Mouse (Mus musculus): ENCODE measurements around the gene Mta2. TPM values are rescaled to one million over a fixed set of nuclear protein-coding genes. Genes with fewer than 3 reads are reported as not detected.

The Mta2 gene
- polyA plus RNA-seq, 1 experiment from 2014 or later, result 139 TPM

- no peak for ATAC-seq
- peak overlapping the region; percentile 83 for H3K4me2 ChIP-seq (replicated peaks)
- H3K9me3 ChIP-seq, result no peaks in the 10 kb centered on the region
- peaks cover 20% of the 10 kb centered on the region for H3K4me1 ChIP-seq (replicated peaks)
- no peak overlapping the region for H3K27ac ChIP-seq
- 81% methylated on average over 7 of the region's 7 CpGs for WGBS
- peak overlapping the region; percentile 88 for H3K4me3 ChIP-seq (replicated peaks)
- no peaks in the 10 kb centered on the region for H3K27me3 ChIP-seq (replicated peaks)
- H3K9ac ChIP-seq, result peak overlapping the region; percentile 88; the same call in 1 of the 2 replicates
- peaks cover 6% of the 10 kb centered on the region; the same call in 1 of the 2 replicates for H3K36me3 ChIP-seq
Observed at GRCm38 (mm10) chr19:8930771-8931170, 10.9 kb upstream of the Mta2 start.

GRCm38 (mm10) chr19:8936736-8937135, 4.9 kb upstream of the Mta2 start:
- peaks cover 8% of the 10 kb centered on the region; the same call in 1 of the 2 replicates for H3K36me3 ChIP-seq

GRCm38 (mm10) chr19:8940526-8941133, 1.0 kb upstream of the Mta2 start:
- H3K9me3 ChIP-seq, result no peaks in the 10 kb centered on the region
- no peak overlapping the region for H3K4me3 ChIP-seq (replicated peaks)
- no peak for ATAC-seq
- peak overlapping the region; percentile 69; the same call in 1 of the 2 replicates for H3K4me2 ChIP-seq (replicated peaks)
- no peaks in the 10 kb centered on the region for H3K27me3 ChIP-seq (replicated peaks)
- WGBS, result 80% methylated on average over 15 of the region's 15 CpGs
- peaks cover 29% of the 10 kb centered on the region for H3K4me1 ChIP-seq (replicated peaks)
- peaks cover 6% of the 10 kb centered on the region for H3K36me3 ChIP-seq
- H3K27ac ChIP-seq, result 0 out of 2 replicates have a peak overlapping the region, but pooled peaks have one; percentile 81
- H3K9ac ChIP-seq, result 0 out of 2 replicates have a peak overlapping the region, but pooled peaks have one; percentile 21

More at GRCm38 (mm10) chr19:8936736-8937135, 4.9 kb upstream of the Mta2 start:
- Histone ChIP-seq H3K4me2 (replicated peaks) (no peak overlapping the region), H3K27me3 (replicated peaks) (no peaks in the 10 kb centered on the region), H3K4me1 (replicated peaks) (peaks cover 11% of the 10 kb centered on the region), H3K4me3 (replicated peaks) (no peak overlapping the region), H3K9me3 (no peaks in the 10 kb centered on the region), H3K9ac (no peak overlapping the region), H3K27ac (no peak overlapping the region)
- ATAC-seq, result no peak
- WGBS, result 74% methylated on average over 2 of the region's 2 CpGs

GRCm38 (mm10) chr19:8941136-8941514, 550 bp upstream of the Mta2 start:
- H3K4me1 ChIP-seq (replicated peaks), result peaks cover 29% of the 10 kb centered on the region
- peak overlapping the region; percentile 96 for H3K4me3 ChIP-seq (replicated peaks)
- WGBS, result 33% methylated on average over 10 of the region's 10 CpGs
- H3K36me3 ChIP-seq, result peaks cover 11% of the 10 kb centered on the region
- H3K27me3 ChIP-seq (replicated peaks), result no peaks in the 10 kb centered on the region
- H3K27ac ChIP-seq, result peak overlapping the region; percentile 81
- peak overlapping the region; percentile 69 for H3K4me2 ChIP-seq (replicated peaks)
- ATAC-seq, result peak; percentile 21; the same call in 1 of the 2 replicates
- no peaks in the 10 kb centered on the region for H3K9me3 ChIP-seq
- peak overlapping the region; percentile 58 for H3K9ac ChIP-seq

GRCm38 (mm10) chr19:8942276-8942964, 745 bp downstream of the Mta2 start:
- peak overlapping the region; percentile 99 for H3K27ac ChIP-seq
- H3K9ac ChIP-seq, result peak overlapping the region; percentile 99
- no peaks in the 10 kb centered on the region for H3K9me3 ChIP-seq
- peak; percentile 71 for ATAC-seq
- H3K4me1 ChIP-seq (replicated peaks), result peaks cover 29% of the 10 kb centered on the region
- 0% methylated on average over 46 of the region's 46 CpGs for WGBS
- peak overlapping the region; percentile 96 for H3K4me3 ChIP-seq (replicated peaks)
- peaks cover 21% of the 10 kb centered on the region for H3K36me3 ChIP-seq
- no peaks in the 10 kb centered on the region for H3K27me3 ChIP-seq (replicated peaks)
- H3K4me2 ChIP-seq (replicated peaks), result peak overlapping the region; percentile 69

GRCm38 (mm10) chr19:8943047-8943446, 1.4 kb downstream of the Mta2 start:
- Histone ChIP-seq H3K27me3 (replicated peaks) (no peaks in the 10 kb centered on the region), H3K36me3 (peaks cover 25% of the 10 kb centered on the region), H3K9ac (peak overlapping the region; percentile 99), H3K4me3 (replicated peaks) (peak overlapping the region; percentile 96), H3K4me1 (replicated peaks) (peaks cover 29% of the 10 kb centered on the region), H3K27ac (no peak overlapping the region), H3K9me3 (no peaks in the 10 kb centered on the region), H3K4me2 (replicated peaks) (peak overlapping the region; percentile 69)
- no peak for ATAC-seq
- 53% methylated on average over 2 of the region's 2 CpGs for WGBS

DNA sequence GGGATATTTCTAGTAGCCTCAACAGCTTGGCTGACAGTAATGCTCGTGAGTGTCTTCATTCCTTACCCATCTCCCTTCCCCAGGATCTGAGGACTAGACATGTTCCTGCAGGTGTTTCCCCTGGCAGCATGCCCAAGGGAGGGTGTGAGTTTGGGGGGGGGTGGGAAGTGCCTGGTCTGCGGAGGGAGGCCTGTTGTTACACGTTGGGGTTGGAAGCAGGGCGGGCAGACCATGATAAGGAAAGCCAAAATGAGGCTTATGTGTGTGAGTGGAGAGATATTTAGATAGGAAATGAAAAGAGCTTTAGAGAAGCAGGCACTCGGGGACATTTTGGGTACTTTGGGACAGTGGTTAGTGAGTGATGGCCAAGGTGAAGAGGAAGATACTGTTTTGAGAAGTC, 2.4 kb downstream of the Mta2 start:
- Histone ChIP-seq H3K9me3 (no peaks in the 10 kb centered on the region), H3K27ac (peak overlapping the region; percentile 19; the same call in 1 of the 2 replicates), H3K4me3 (replicated peaks) (peak overlapping the region; percentile 96), H3K9ac (0 out of 2 replicates have a peak overlapping the region, but pooled peaks have one; percentile 15), H3K27me3 (replicated peaks) (no peaks in the 10 kb centered on the region), H3K36me3 (peaks cover 35% of the 10 kb centered on the region), H3K4me2 (replicated peaks) (peak overlapping the region; percentile 69), H3K4me1 (replicated peaks) (peaks cover 29% of the 10 kb centered on the region)
- ATAC-seq, result no peak
- WGBS, result 23% methylated on average over 5 of the region's 5 CpGs

- H3K9me3 ChIP-seq, result no peaks in the 10 kb centered on the region
- no peaks in the 10 kb centered on the region for H3K27me3 ChIP-seq (replicated peaks)
- H3K36me3 ChIP-seq, result peaks cover 38% of the 10 kb centered on the region
- peak overlapping the region; percentile 26 for H3K9ac ChIP-seq
- WGBS, result 21% methylated on average over 5 of the region's 5 CpGs
- H3K4me3 ChIP-seq (replicated peaks), result peak overlapping the region; percentile 24
- peak overlapping the region; percentile 69 for H3K4me2 ChIP-seq (replicated peaks)
- peak overlapping the region; percentile 36; the same call in 1 of the 2 replicates for H3K27ac ChIP-seq
- H3K4me1 ChIP-seq (replicated peaks), result peaks cover 29% of the 10 kb centered on the region
- ATAC-seq, result no peak
Observed at GRCm38 (mm10) chr19:8944750-8945149, 3.1 kb downstream of the Mta2 start.

GRCm38 (mm10) chr19:8945251-8945650, 3.6 kb downstream of the Mta2 start:
- Histone ChIP-seq H3K4me2 (replicated peaks) (peak overlapping the region; percentile 69), H3K36me3 (peaks cover 41% of the 10 kb centered on the region), H3K9me3 (no peaks in the 10 kb centered on the region), H3K27me3 (replicated peaks) (no peaks in the 10 kb centered on the region), H3K9ac (peak overlapping the region; percentile 26), H3K27ac (peak overlapping the region; percentile 36; the same call in 1 of the 2 replicates), H3K4me1 (replicated peaks) (peaks cover 29% of the 10 kb centered on the region), H3K4me3 (replicated peaks) (peak overlapping the region; percentile 24)
- ATAC-seq, result no peak
- WGBS, result 76% methylated on average over 6 of the region's 6 CpGs

- ATAC-seq, result no peak
- 92% methylated on average over 7 of the region's 7 CpGs for WGBS
- no peak overlapping the region for H3K4me3 ChIP-seq (replicated peaks)
- H3K36me3 ChIP-seq, result peaks cover 54% of the 10 kb centered on the region
- H3K27me3 ChIP-seq (replicated peaks), result no peaks in the 10 kb centered on the region
- no peaks in the 10 kb centered on the region for H3K9me3 ChIP-seq
- H3K4me1 ChIP-seq (replicated peaks), result peaks cover 18% of the 10 kb centered on the region
- H3K9ac ChIP-seq, result no peak overlapping the region
- no peak overlapping the region for H3K27ac ChIP-seq
- no peak overlapping the region for H3K4me2 ChIP-seq (replicated peaks)
Observed at GRCm38 (mm10) chr19:8946929-8947328, 5.3 kb downstream of the Mta2 start.

DNA sequence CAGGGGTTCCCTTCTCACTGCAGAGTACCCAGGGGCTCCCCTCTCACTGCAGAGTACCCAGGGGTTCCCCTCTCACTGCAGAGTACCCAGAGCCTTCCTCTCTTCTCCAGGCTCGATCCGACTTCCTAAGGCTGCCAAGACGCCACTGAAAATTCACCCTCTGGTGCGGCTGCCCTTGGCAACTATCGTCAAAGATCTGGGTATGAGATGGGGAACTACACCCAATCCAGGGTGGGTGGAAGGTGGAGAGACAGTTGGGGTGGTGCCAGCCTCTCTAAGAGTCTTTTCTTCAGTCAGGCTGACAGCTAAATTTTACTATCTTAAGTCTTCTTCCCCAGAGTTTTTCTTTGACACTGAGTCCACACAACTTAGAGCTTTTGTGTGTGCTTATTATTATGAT, 8.5 kb downstream of the Mta2 start:
- Histone ChIP-seq H3K27me3 (replicated peaks) (no peaks in the 10 kb centered on the region), H3K9me3 (no peaks in the 10 kb centered on the region), H3K4me3 (replicated peaks) (no peak overlapping the region), H3K4me2 (replicated peaks) (no peak overlapping the region), H3K9ac (no peak overlapping the region), H3K4me1 (replicated peaks) (peaks cover 10% of the 10 kb centered on the region), H3K27ac (no peak overlapping the region), H3K36me3 (peaks cover 54% of the 10 kb centered on the region)
- WGBS, result 93% methylated on average over 5 of the region's 5 CpGs
- ATAC-seq, result no peak

- Histone ChIP-seq H3K4me3 (replicated peaks) (no peak overlapping the region), H3K9me3 (no peaks in the 10 kb centered on the region), H3K27ac (no peak overlapping the region), H3K36me3 (peaks cover 36% of the 10 kb centered on the region), H3K4me2 (replicated peaks) (0 out of 2 replicates have a peak overlapping the region, but pooled peaks have one; percentile 64), H3K4me1 (replicated peaks) (peaks cover 10% of the 10 kb centered on the region), H3K27me3 (replicated peaks) (no peaks in the 10 kb centered on the region), H3K9ac (0 out of 2 replicates have a peak overlapping the region, but pooled peaks have one; percentile 5)
- ATAC-seq, result no peak
- WGBS, result 83% methylated on average over 9 of the region's 9 CpGs
Observed at GRCm38 (mm10) chr19:8952241-8952640, 10.6 kb downstream of the Mta2 start.
